Mouse (Mus musculus): ENCODE data around the gene Asmt.

Asmt gene

GRCm38 (mm10) chrX:170672594-170673092 is at the start of gene Asmt:
Gene Asmt, plus strand, starts transcription at chrX:170672644.
- DNase-seq (ENCODE audit: low spot score in 2 of 2) = no peak

- DNase-seq (ENCODE audit: low spot score in 2 of 2) = no peak
Observed at GRCm38 (mm10) chrX:170673233-170673951, 948 bp downstream of the Asmt start.

DNA sequence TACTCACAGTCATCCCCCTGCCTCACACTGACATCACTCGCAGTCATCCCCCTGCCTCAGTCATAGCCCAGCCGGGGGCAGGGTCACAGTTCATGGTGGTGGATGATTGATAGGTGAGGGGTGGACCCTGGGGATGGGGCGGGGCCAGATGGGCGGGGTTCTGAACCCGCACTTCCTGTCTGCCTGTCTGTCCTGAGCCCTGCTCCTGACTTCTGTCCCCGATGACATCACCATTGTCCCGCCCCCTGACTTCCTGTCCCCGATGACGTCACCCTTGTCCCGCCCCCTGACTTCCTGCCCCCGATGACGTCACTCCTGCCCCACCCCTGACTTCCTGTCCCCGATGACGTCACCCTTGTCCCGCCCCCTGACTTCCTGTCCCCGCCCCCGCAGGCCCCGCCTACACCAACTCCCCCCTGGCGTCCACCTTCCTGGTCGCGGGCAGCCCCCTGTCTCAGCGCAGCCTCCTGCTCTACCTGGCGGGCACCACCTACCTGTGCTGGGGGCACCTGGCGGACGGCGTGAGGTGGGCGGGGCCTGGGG is 1.9 kb downstream of the Asmt start:
- DNase-seq (ENCODE audit: low spot score in 2 of 2) = no peak

DNA sequence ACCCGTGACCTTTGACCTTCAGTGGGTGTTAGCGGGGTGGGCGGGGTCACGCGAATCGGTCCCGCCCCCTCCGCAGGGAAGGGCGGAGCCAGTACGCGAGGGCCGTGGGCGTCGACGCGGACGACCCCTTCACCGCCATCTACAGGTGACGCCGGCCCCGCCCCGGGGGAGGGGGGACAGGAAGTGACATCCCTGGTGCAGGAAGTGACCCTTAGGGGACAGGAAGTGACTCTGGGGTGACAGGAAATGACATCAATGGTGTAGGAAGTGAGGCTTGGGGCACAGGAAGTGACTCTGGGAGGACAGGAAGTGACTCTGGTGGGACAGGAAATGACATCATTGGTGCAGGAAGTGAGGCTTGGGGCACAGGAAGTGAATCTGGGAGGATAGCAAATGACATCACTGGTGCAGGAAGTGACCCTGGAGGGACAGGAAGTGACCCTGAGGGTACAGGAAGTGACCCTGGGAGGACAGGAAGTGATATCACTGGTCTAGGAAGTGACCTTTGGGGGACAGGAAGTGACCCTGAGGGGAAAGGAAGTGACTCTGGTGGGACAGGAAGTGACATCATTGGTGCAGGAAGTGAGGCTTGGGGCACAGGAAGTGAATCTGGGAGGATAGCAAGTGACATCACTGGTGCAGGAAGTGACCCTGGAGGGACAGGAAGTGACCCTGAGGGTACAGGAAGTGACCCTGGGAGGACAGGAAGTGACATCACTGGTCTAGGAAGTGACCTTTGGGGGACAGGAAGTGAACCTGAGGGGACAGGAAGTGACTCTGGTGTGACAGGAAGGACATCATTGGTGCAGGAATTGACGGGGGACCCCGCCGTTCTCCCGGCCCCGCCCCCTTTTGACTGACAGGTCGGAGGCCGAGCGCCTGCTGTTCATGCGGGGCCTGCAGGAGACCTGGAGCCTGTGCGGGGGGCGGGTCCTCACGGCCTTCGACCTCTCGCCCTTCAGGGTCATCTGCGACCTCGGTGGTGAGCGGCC is 2.7 kb downstream of the Asmt start:
- DNase-seq (ENCODE audit: low spot score in 2 of 2) = no peak

DNA sequence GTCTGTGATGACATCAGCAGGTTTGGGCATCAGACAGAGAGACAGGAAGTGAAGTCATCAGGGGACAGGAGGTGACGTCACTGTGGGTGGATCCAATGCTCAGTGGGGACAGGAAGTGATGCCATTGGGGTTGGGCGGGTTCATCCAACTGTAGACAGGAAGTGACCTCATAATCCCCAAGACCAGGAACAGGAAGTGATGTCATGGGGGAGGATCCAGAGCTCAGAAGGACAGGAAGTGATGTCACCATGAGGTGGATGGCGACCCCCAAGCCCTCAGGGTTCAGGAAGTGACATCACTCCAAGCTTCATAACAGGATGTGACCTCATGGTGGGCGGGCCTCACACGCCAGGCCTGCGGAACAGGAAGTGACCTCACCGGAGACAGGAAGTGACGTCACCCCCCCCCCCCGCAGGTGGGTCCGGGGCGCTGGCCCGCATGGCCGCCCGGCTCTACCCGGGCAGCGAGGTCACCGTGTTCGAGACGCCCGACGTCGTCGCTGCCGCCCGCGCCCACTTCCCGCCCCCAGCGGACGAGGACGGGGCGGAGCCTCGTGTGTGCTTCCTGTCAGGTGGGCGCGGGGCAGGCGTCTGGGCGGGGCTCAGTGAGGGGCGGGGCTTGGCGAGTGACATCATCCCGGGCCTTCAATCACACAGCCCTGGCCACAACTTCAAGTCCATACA is 3.6 kb downstream of the Asmt start:
- DNase-seq (ENCODE audit: low spot score in 2 of 2) = no peak

DNA sequence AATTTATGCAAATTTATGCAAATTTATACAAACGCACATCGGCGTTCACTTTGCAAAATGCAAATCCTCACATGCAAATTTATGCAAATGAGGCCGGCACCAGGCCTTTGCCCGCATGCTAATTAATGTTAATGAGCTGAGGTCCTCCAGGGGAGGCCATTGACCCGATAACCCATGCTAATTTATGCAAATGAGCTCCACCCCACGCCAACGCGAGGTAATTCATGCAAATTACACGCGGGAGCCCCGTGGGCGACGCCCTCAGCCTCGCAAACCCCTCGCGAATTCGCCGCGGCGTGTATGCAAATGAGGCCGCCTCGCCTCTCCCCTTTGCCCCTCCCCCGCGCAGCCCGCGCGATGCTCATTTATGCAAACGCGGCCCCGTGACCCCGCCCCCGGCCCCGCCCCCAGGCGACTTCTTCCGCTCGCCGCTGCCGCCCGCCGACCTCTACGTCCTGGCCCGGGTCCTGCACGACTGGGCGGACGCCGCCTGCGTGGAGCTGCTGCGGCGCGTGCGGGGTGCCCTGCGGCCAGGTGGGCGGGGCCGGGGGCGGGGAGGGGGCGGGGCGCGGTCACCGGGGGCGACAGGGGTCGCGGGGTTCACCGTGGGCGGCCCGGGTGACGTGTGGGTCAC is 4.3 kb downstream of the Asmt start:
- DNase-seq (ENCODE audit: low spot score in 2 of 2) = no peak

DNA sequence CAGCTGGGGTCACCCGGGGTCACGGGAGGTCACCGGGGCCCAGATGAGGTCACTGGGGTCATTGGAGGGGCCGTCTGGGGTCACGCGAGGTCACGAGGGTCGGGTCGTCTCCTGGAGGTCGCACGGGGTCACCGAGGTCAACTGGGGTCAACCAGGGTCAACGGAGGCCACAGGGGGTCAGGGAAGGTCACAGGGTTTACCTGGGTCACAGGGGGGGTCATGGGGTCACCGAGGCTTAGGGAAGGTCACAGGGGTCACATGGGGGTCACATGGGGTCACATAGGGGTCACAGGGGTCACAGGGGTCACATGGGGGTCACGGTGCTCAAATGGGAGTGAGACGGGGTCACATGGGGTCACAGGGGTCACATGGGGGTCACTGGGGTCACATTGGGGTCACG is 4.8 kb downstream of the Asmt start:
- DNase-seq (ENCODE audit: low spot score in 2 of 2) = no peak

GRCm38 (mm10) chrX:170677680-170678079 is 5.2 kb downstream of the Asmt start:
- DNase-seq (ENCODE audit: low spot score in 2 of 2) = no peak
